Mouse (Mus musculus) left cerebral cortex, adult 2 months (tissue): Measurements from ENCODE around the gene Idua. TPM values are rescaled to one million over a fixed set of nuclear protein-coding genes. Genes with fewer than 3 reads are reported as not detected.
"Not testable (repeated sequence)": the region's sequence is repeated elsewhere in the genome, so short reads cannot be mapped to it uniquely, and the experiment has no call there.

Source experiments
- DNase-seq, 2 experiments: peaks; one replicate each; pipeline ENCODE4 v3.0.0; 2021 to 2022; ENCODE audit warnings: low spot score in 2 of 2, mixed read lengths in 1 of 2; ENCODE audit errors: extremely low spot score in 1 of 2
- H3K27ac ChIP-seq: fragments of 200-600 bp; 2 replicates; pipeline ENCODE4 v1.8.1; 2022
- H3K4me3 ChIP-seq: fragments of 200-600 bp; 2 replicates; pipeline ENCODE4 v1.8.1; 2022
- CTCF ChIP-seq: fragments of 200-600 bp; IDR thresholded peaks from 2 replicates; pipeline ENCODE4 v1.8.1; 2022; ENCODE audit warnings: antibody characterized with exemption, mild to moderate bottlenecking, moderate library complexity
- intact Hi-C: fragments of 180-260 bp; cut with DNase I; formaldehyde crosslinking; loops from one replicate; pipeline ENCODE4 v1.15.1; 2025
- long read RNA-seq, 2 experiments: library from polyadenylated mRNA; stranded (forward); transcript quantifications; one replicate each; pipeline ENCODE4 v2.0.0; 2021; ENCODE audit warnings: borderline mapping rate in 2 of 2
- total RNA-seq, 2 experiments: library from RNA; stranded (reverse); gene quantifications; 2 replicates each; pipeline ENCODE4 v1.2.3; 2021

Gene Idua
- total RNA-seq, result 10 to 100 TPM; 14.9 to 20.8 TPM
- long read RNA-seq, experiment 1, transcript Idua-202 (14 exons, 3,373 nt), result major isoform, 10 of 29 reads
- long read RNA-seq, experiment 1, partial matches to known transcripts, result 2 of 29 reads
- long read RNA-seq, experiment 1, other reads (novel, unspliced or antisense), result 17 of 29 reads
- long read RNA-seq, experiment 2, transcript Idua-202 (14 exons, 3,373 nt), result major isoform, 8 of 28 reads
- long read RNA-seq, experiment 2, partial matches to known transcripts, result 1 of 28 reads
- long read RNA-seq, experiment 2, other reads (novel, unspliced or antisense), result 19 of 28 reads

GRCm38 (mm10) chr5:108659698-108660631, at the start of gene Idua:
Gene Idua, plus strand, starts transcription at chr5:108660331.
- intact Hi-C loops, result loop anchor here (10.0 kb wide), 2 partner anchors 525 to 1445 kb away; partner anchors contain the start of genes Ccdc18, Gtpbp6 and Tmed5
- DNase-seq, result no peak
- no peak for TF ChIP-seq CTCF
- H3K27ac ChIP-seq, result peak within 1 kb of the TSS; percentile 88
- H3K4me3 ChIP-seq, result peak within 1 kb of the TSS; percentile 82

- intact Hi-C loops, result no loop called here
- TF ChIP-seq CTCF, result no peak
- Histone ChIP-seq H3K27ac (no peak overlapping the region), H3K4me3 (no peak overlapping the region)
- DNase-seq, result no peak
These were observed 49.7 kb upstream of the Idua start for GRCm38 (mm10) chr5:108610426-108610825.

- TF ChIP-seq CTCF, result no peak
- intact Hi-C loops, result no loop called here
- no peak for DNase-seq
- Histone ChIP-seq H3K4me3 (no peak overlapping the region), H3K27ac (no peak overlapping the region; the same call in 1 of the 2 replicates)
These were observed 38.3 kb upstream of the Idua start for GRCm38 (mm10) chr5:108621870-108622269.

GRCm38 (mm10) chr5:108626050-108626660, 34.0 kb upstream of the Idua start:
- no peak for DNase-seq
- H3K27ac ChIP-seq, result no peak overlapping the region
- TF ChIP-seq CTCF, result no peak
- no peak overlapping the region for H3K4me3 ChIP-seq
- intact Hi-C loops, result no loop called here

- no peak for DNase-seq
- no peak for TF ChIP-seq CTCF
- intact Hi-C loops, result no loop called here
- peak overlapping the region; percentile 72 for H3K4me3 ChIP-seq
- H3K27ac ChIP-seq, result peak overlapping the region; percentile 97
These were observed 31.1 kb upstream of the Idua start for GRCm38 (mm10) chr5:108628891-108629633.

GRCm38 (mm10) chr5:108629634-108630483, 30.3 kb upstream of the Idua start, which contains the start of the genes Gak and Tmem175:
Gene Gak, minus strand, starts transcription at chr5:108629755.
Gene Tmem175, plus strand, starts transcription at chr5:108629770.
- peak; percentile 92 to 94 for DNase-seq
- intact Hi-C loops, result no loop called here
- H3K4me3 ChIP-seq, result peak within 1 kb of the TSS; percentile 72
- peak within 1 kb of the TSS; percentile 97 for H3K27ac ChIP-seq
- no peak for TF ChIP-seq CTCF

GRCm38 (mm10) chr5:108633676-108634075, 26.5 kb upstream of the Idua start:
- DNase-seq, result no peak
- intact Hi-C loops, result no loop called here
- Histone ChIP-seq H3K4me3 (no peak overlapping the region), H3K27ac (no peak overlapping the region)
- no peak; the same call in 1 of the 2 replicates for TF ChIP-seq CTCF

- intact Hi-C loops, H3K27ac ChIP-seq, H3K4me3 ChIP-seq, DNase-seq: not testable (repeated sequence)
These were observed 26.0 kb upstream of the Idua start for GRCm38 (mm10) chr5:108634088-108634487.

GRCm38 (mm10) chr5:108636172-108636571, 24.0 kb upstream of the Idua start:
- no peak for DNase-seq
- TF ChIP-seq CTCF, result no peak

GRCm38 (mm10) chr5:108643674-108644073, 16.5 kb upstream of the Idua start:
- DNase-seq, result no peak
- no peak for TF ChIP-seq CTCF
- no peak overlapping the region for H3K27ac ChIP-seq
- intact Hi-C loops, result no loop called here
- H3K4me3 ChIP-seq, result no peak overlapping the region

More at GRCm38 (mm10) chr5:108636172-108636571, 24.0 kb upstream of the Idua start:
- intact Hi-C loops, result no loop called here
- H3K27ac ChIP-seq, result no peak overlapping the region
- H3K4me3 ChIP-seq, result no peak overlapping the region
